Mouse (Mus musculus) colon, adult 2 months (tissue): ENCODE measurements around the gene Gpr37l1. TPM values are rescaled to one million over a fixed set of nuclear protein-coding genes. Genes with fewer than 3 reads are reported as not detected.

Experiments
- polyA plus RNA-seq: library from polyadenylated mRNA; depleted of rRNA; stranded (reverse); fragments of >200 nt; gene quantifications from 2 replicates; pipeline ENCODE4 v1.2.3, GENCODE M21; 2012; rRNA removed

Gpr37l1 gene
- polyA plus RNA-seq, result 8.8 and 11.3 TPM in 2 replicates

DNA sequence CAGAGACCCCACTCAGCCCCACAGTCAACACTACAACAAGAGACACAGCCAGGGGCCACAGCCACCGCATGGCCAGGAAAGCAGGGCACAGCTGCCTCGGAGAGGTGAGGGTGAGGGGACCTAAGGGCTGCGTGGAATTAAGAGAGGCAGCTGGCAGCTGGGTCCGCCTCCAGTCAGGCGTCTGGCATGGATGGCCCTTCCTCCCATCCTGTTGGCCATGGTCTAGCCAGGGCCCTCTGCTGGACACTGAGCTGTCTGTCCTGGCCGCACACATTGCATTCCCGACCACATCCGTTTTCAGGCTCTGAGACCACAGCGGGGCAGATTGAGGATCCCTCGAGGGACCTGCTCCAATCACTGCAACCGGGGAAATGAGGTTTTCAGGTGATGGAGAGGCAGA lies at the start of gene Gpr37l1:
Gene Gpr37l1, minus strand, starts transcription at position 247 of the 400 bp plus-strand sequence.

DNA sequence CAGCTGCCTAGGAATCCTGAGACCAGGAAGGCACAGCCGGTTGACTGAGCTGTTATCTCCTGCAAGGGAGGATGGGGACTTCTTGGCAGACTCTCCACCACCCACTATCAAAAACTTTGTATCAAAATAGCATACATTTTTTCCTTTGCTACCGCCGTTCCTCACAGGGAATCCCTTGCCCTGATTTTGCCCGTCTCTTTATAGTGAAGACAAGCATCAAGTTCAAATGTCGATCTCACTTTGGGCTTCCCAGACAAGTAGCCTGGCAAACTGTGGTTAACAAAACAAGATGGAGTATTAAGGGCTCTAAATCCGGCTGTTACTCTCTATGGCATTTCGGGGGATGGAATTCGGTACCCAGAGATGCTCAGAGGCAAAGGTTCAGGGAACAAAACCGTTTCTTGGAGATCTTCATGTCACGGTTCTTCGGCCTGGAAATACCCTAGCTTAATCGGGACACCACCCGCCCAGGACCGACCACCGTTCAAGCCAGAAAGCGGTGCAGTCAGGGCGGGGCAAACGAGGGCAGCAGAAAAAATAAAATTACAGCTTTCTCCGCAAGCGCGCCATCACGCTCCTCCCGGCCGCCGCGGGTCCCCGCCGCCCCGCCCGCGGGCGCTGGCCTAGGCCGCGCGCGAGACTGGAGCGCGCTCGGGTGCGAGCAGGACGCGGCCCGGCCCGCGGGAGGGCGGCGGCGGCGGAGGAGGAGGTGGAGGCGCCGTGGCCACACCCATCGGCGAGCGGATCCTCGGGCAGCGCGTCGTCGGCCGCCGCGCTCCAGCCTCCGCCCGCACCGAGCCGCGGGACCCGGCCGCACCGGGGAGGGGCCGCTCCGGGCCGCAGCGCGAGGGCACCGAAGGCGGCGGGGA lies 21.2 kb downstream of the Gpr37l1 start, which contains the start of gene Arl8a:
Gene Arl8a, plus strand, starts transcription at position 748 of the 869 bp plus-strand sequence.

DNA sequence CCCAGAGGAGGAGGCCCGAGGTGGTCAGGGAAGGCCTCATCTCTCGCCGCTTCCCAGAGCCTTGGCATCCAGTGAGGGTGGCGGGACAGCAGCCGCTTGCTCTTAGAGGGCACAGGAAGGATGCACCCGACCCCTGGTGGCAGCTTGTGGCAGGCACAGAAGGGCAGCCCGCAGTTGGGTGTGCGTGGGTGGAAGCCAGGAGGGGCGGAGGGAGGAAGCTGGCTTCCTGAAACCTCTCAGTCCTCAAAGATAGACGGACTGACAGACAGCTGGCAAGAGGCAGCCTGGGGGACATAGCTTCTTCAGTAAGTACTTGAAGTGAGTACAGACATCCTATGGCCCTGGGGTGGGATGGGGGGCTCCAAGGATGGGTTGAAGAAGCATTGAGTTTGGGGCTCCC lies 35.0 kb downstream of the Gpr37l1 start, which contains the start of gene Ptpn7:
Gene Ptpn7, plus strand, starts transcription at position 228 of the 400 bp plus-strand sequence.

Other genes starting within 250 kb of the Gpr37l1 start
- gene Ppp1r12b, start 211.7 kb downstream of the Gpr37l1 start, polyA plus RNA-seq, result 19.9 and 27.1 TPM in 2 replicates
- gene Ube2t, start 205.1 kb downstream of the Gpr37l1 start, polyA plus RNA-seq, result 2.2 and 4.6 TPM in 2 replicates
- 0.07 and 0.10 TPM in 2 replicates for gene Lgr6, start 62.4 kb downstream of the Gpr37l1 start, polyA plus RNA-seq
- 3.4 and 3.8 TPM in 2 replicates for gene Ptpn7, start 35.0 kb downstream of the Gpr37l1 start, polyA plus RNA-seq
- gene Arl8a, start 20.9 kb downstream of the Gpr37l1 start, polyA plus RNA-seq, result 42.2 and 63.1 TPM in 2 replicates
- 422 and 474 TPM in 2 replicates for gene Elf3, start 90.9 kb upstream of the Gpr37l1 start, polyA plus RNA-seq
- gene Rnpep, start 116.4 kb upstream of the Gpr37l1 start, polyA plus RNA-seq, result 47.8 and 50.5 TPM in 2 replicates
- gene Timm17a, start 146.1 kb upstream of the Gpr37l1 start, polyA plus RNA-seq, result 30.6 and 33.9 TPM in 2 replicates
- gene Lmod1, start 157.1 kb upstream of the Gpr37l1 start, polyA plus RNA-seq, result 33.4 and 36.6 TPM in 2 replicates
- gene Shisa4, start 207.6 kb upstream of the Gpr37l1 start, polyA plus RNA-seq, result 11.5 and 15.1 TPM in 2 replicates